Mouse (Mus musculus) heart, postnatal 4 days (tissue): ENCODE measurements at regions not wholly inside any gene's neighbourhood (a gene's known extent, or its start where the extent isn't known, plus 50 kb on each side); places are given as distances from the start of the nearest gene placed in this dataset.
A peak's percentile ranks its signal among the peaks of the same experiment; 100 is the strongest.

Experiments
- DNase-seq: peaks from one replicate; pipeline ENCODE4 v3.0.0; 2021

- no peak for DNase-seq
Observed at GRCm38 (mm10) chr6:31165011-31165410, 206.1 kb upstream of the Klf14 start.

- no peak for DNase-seq
Observed at GRCm38 (mm10) chr6:31166347-31166746, 207.5 kb upstream of the Klf14 start.

GRCm38 (mm10) chr6:31167732-31168131 lies 208.9 kb upstream of the Klf14 start:
- DNase-seq, result no peak

- no peak for DNase-seq
Observed at GRCm38 (mm10) chr6:31168730-31169129, 209.9 kb upstream of the Klf14 start.

GRCm38 (mm10) chr6:31169343-31169742 lies 210.5 kb upstream of the Klf14 start:
- DNase-seq, result no peak

- DNase-seq, result no peak
Observed at GRCm38 (mm10) chr6:31169868-31170600, 211.2 kb upstream of the Klf14 start.

GRCm38 (mm10) chr6:31171831-31172569 lies 213.1 kb upstream of the Klf14 start:
- no peak for DNase-seq

- DNase-seq, result no peak
Observed at GRCm38 (mm10) chr6:31175769-31176168, 216.9 kb upstream of the Klf14 start.

- peak; percentile 64 for DNase-seq
Observed at GRCm38 (mm10) chr6:31176368-31176767, 217.5 kb upstream of the Klf14 start.

GRCm38 (mm10) chr6:31176831-31177230 lies 218.0 kb upstream of the Klf14 start:
- DNase-seq, result no peak

GRCm38 (mm10) chr6:31178201-31178880 lies 219.5 kb upstream of the Klf14 start:
- no peak for DNase-seq

- no peak for DNase-seq
Observed at GRCm38 (mm10) chr6:31182284-31182683, 216.3 kb upstream of the Mkln1 start.

GRCm38 (mm10) chr6:31183127-31183526 lies 215.4 kb upstream of the Mkln1 start:
- DNase-seq, result no peak

- no peak for DNase-seq
Observed at GRCm38 (mm10) chr6:31184554-31184953, 214.0 kb upstream of the Mkln1 start.

GRCm38 (mm10) chr6:31185151-31185550 lies 213.4 kb upstream of the Mkln1 start:
- DNase-seq, result no peak

- no peak for DNase-seq
Observed at GRCm38 (mm10) chr6:31188066-31188465, 210.5 kb upstream of the Mkln1 start.

GRCm38 (mm10) chr6:31189060-31189459 lies 209.5 kb upstream of the Mkln1 start:
- peak; percentile 35 for DNase-seq

GRCm38 (mm10) chr6:31190070-31190469 lies 208.5 kb upstream of the Mkln1 start:
- no peak for DNase-seq

GRCm38 (mm10) chr6:31190628-31191373 lies 207.7 kb upstream of the Mkln1 start:
- DNase-seq, result no peak

- no peak for DNase-seq
Observed at GRCm38 (mm10) chr6:31191577-31191976, 207.0 kb upstream of the Mkln1 start.

GRCm38 (mm10) chr6:31192197-31192596 lies 206.3 kb upstream of the Mkln1 start:
- DNase-seq, result no peak

GRCm38 (mm10) chr6:31193202-31193601 lies 205.3 kb upstream of the Mkln1 start:
- DNase-seq, result no peak
